Mouse (Mus musculus): ENCODE results near the gene Dhx16.

Dhx16 gene

GRCm38 (mm10) chr17:35860831-35861197, 18.8 kb upstream of the Dhx16 start:
- no peak for DNase-seq

- DNase-seq = peak; percentile 91
Measured at GRCm38 (mm10) chr17:35861198-35861857, 18.3 kb upstream of the Dhx16 start, which contains the start of gene Nrm. Nrm (plus strand) TSS chr17:35861318.

GRCm38 (mm10) chr17:35864832-35865353, 14.7 kb upstream of the Dhx16 start:
- DNase-seq = no peak

GRCm38 (mm10) chr17:35865481-35866280, 13.9 kb upstream of the Dhx16 start, which contains the start of gene Ppp1r18:
Ppp1r18 (plus strand) TSS chr17:35865593.
- DNase-seq = peak; percentile 79

- DNase-seq = peak; percentile 72
Measured at GRCm38 (mm10) chr17:35866281-35866831, 13.3 kb upstream of the Dhx16 start.

GRCm38 (mm10) chr17:35866911-35867890, 12.4 kb upstream of the Dhx16 start:
- DNase-seq = peak; percentile 68

- peak; percentile 51 for DNase-seq
Measured at GRCm38 (mm10) chr17:35868165-35868820, 11.3 kb upstream of the Dhx16 start.

GRCm38 (mm10) chr17:35868961-35869345, 10.7 kb upstream of the Dhx16 start:
- no peak for DNase-seq

GRCm38 (mm10) chr17:35869346-35870067, 10.1 kb upstream of the Dhx16 start:
- peak; percentile 59 for DNase-seq

GRCm38 (mm10) chr17:35870151-35870883, 9.3 kb upstream of the Dhx16 start:
- DNase-seq = peak; percentile 76

GRCm38 (mm10) chr17:35870884-35871696, 8.5 kb upstream of the Dhx16 start:
- DNase-seq = peak; percentile 45

- peak; percentile 92 for DNase-seq
Measured at GRCm38 (mm10) chr17:35873774-35874519, 5.7 kb upstream of the Dhx16 start.

GRCm38 (mm10) chr17:35874721-35875120, 4.9 kb upstream of the Dhx16 start:
- DNase-seq = no peak

GRCm38 (mm10) chr17:35882924-35883323, 3.3 kb downstream of the Dhx16 start:
- no peak for DNase-seq

GRCm38 (mm10) chr17:35883777-35884176, 4.2 kb downstream of the Dhx16 start:
- no peak for DNase-seq

- DNase-seq = no peak
Measured at GRCm38 (mm10) chr17:35887725-35888124, 8.1 kb downstream of the Dhx16 start.

GRCm38 (mm10) chr17:35896781-35897643, 17.4 kb downstream of the Dhx16 start, which contains the start of gene 2310061I04Rik:
2310061I04Rik (minus strand) TSS chr17:35897431.
- peak; percentile 91 for DNase-seq
